Mouse (Mus musculus) liver, embryonic 15.5 days (tissue): ENCODE data around the gene Inmt. TPM values are rescaled to one million over a fixed set of nuclear protein-coding genes. Genes with fewer than 3 reads are reported as not detected.

Experiments
- ATAC-seq: fragments of 200-750 bp; cut with Nextera tagmentation; 2 replicates; pipeline ENCODE4 v1.8.0; 2017; ENCODE audit warnings: moderate number of reproducible peaks, mild to moderate bottlenecking, moderate library complexity; ENCODE audit not compliant: insufficient read depth
- H3K27ac ChIP-seq: fragments of 300-500 bp; sonication (generic); replicated peaks from 2 replicates; pipeline ENCODE4 v1.5.1; 2015; ENCODE audit warnings: mild to moderate bottlenecking, inconsistent platforms
- H3K27me3 ChIP-seq: fragments of 300-500 bp; sonication (generic); 2 replicates; pipeline ENCODE4 v1.6.1; 2015; ENCODE audit warnings: mild to moderate bottlenecking, inconsistent platforms
- H3K36me3 ChIP-seq: fragments of 300-500 bp; sonication (generic); replicated peaks from 2 replicates; pipeline ENCODE4 v1.6.1; 2015; ENCODE audit warnings: moderate library complexity, mild to moderate bottlenecking, inconsistent platforms
- H3K4me1 ChIP-seq: fragments of 300-500 bp; sonication (generic); replicated peaks from 2 replicates; pipeline ENCODE4 v1.6.1; 2015; ENCODE audit warnings: inconsistent platforms
- H3K4me2 ChIP-seq: fragments of 300-500 bp; sonication (generic); 2 replicates; pipeline ENCODE4 v1.6.1; 2015; ENCODE audit warnings: moderate library complexity, mild to moderate bottlenecking, inconsistent platforms
- H3K4me3 ChIP-seq: fragments of 300-500 bp; sonication (generic); replicated peaks from 2 replicates; pipeline ENCODE4 v1.5.1; 2015; ENCODE audit warnings: mild to moderate bottlenecking, inconsistent platforms
- H3K9ac ChIP-seq: fragments of 300-500 bp; sonication (generic); 2 replicates; pipeline ENCODE4 v1.6.1; 2015; ENCODE audit warnings: moderate library complexity, mild to moderate bottlenecking, inconsistent platforms
- H3K9me3 ChIP-seq: fragments of 300-500 bp; sonication (generic); replicated peaks from 2 replicates; pipeline ENCODE4 v1.6.1; 2016; ENCODE audit warnings: inconsistent platforms
- WGBS: fragments of 180-500 bp; shearing (Covaris S2); methylation state at CpG from one replicate; pipeline ENCODE4 v1.1.7; 2015; ENCODE audit warnings: mixed read lengths; ENCODE audit not compliant: insufficient replicate concordance; 5-methylcytosine and 5-hydroxymethylcytosine counted together
- polyA plus RNA-seq: library from polyadenylated mRNA; unstranded; fragments of >200 nt; fragmentation: Nextera tagmentation; extraction: Ambion mirVana; gene quantifications from 2 replicates; pipeline ENCODE4 v1.2.1, GENCODE M21; 2015

Inmt gene
- polyA plus RNA-seq, 1 experiment from 2014 or later: 0.16 TPM

- WGBS: 54% methylated on average over 6 of the region's 6 CpGs
Measured at GRCm38 (mm10) chr6:55130631-55131030, 44.2 kb downstream of the Inmt start.

GRCm38 (mm10) chr6:55128391-55128790 lies 46.5 kb downstream of the Inmt start:
- Histone ChIP-seq H3K9me3 (no peaks in the 10 kb centered on the region), H3K36me3 (no peaks in the 10 kb centered on the region), H3K4me1 (no peaks in the 10 kb centered on the region), H3K27ac (no peak overlapping the region), H3K27me3 (no peaks in the 10 kb centered on the region), H3K4me2 (no peak overlapping the region), H3K9ac (no peak overlapping the region), H3K4me3 (no peak overlapping the region)
- ATAC-seq: no peak

More at GRCm38 (mm10) chr6:55130631-55131030, 44.2 kb downstream of the Inmt start:
- Histone ChIP-seq H3K4me2 (no peak overlapping the region), H3K36me3 (no peaks in the 10 kb centered on the region), H3K4me3 (no peak overlapping the region), H3K4me1 (no peaks in the 10 kb centered on the region), H3K9me3 (no peaks in the 10 kb centered on the region), H3K27ac (no peak overlapping the region), H3K9ac (no peak overlapping the region), H3K27me3 (no peaks in the 10 kb centered on the region)
- no peak for ATAC-seq

DNA sequence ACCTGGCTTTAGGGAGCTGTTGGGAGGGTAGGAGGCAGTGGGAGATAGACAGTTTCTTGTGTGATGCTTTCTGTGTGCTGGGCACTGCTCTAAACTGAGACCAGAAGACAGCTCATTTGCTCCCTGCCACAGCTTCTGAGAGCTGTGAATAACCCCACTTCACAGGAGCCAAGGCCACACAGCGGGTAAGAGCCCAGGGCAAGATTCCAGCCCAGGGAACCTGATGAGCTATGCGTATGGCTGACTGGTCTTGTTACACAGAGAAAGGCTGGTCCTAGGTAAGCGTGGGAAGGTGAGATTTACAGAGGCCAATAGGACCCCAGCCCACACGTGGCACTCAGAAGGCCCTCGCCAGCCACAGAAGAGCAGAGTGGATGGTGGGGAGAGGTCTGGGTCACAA lies 48.3 kb downstream of the Inmt start:
- ATAC-seq: no peak
- no peak overlapping the region for H3K4me2 ChIP-seq
- H3K9me3 ChIP-seq: no peaks in the 10 kb centered on the region
- H3K9ac ChIP-seq: no peak overlapping the region
- H3K4me1 ChIP-seq: no peaks in the 10 kb centered on the region
- WGBS: 65% methylated on average over 5 of the region's 5 CpGs
- H3K4me3 ChIP-seq: no peak overlapping the region
- H3K27ac ChIP-seq: no peak overlapping the region
- H3K27me3 ChIP-seq: peaks cover 3% of the 10 kb centered on the region; the same call in 1 of the 2 replicates
- H3K36me3 ChIP-seq: no peaks in the 10 kb centered on the region

DNA sequence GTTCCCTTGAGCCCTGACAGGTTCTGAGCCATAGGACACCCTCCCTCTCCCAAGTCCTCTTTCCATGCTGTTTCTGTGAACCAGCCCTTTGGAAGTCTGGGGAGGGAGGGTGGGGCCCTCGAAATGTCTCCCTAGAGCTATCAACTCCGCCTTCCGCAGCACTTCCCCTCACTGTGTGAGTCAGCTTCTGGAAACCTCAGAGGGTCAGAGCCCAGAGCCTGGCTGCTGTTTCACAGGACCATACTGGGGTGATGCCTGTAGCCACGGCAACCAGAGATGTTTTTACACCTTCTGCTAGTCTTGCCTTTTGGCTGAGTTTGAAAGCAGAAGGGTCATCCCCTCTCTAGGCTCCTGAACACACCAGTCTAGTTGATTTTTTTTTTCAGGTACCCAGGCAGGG lies 51.8 kb downstream of the Inmt start:
- H3K27me3 ChIP-seq: peaks cover 32% of the 10 kb centered on the region
- no peaks in the 10 kb centered on the region for H3K36me3 ChIP-seq
- H3K4me3 ChIP-seq: no peak overlapping the region
- no peaks in the 10 kb centered on the region for H3K9me3 ChIP-seq
- H3K27ac ChIP-seq: no peak overlapping the region
- 13% methylated on average over 4 of the region's 4 CpGs for WGBS
- H3K4me1 ChIP-seq: no peaks in the 10 kb centered on the region
- no peak overlapping the region for H3K4me2 ChIP-seq
- H3K9ac ChIP-seq: no peak overlapping the region
- ATAC-seq: no peak

Other genes starting within 250 kb of the Inmt start
- 2.2 and 3.0 TPM in 2 replicates for gene Nod1, start 202.4 kb downstream of the Inmt start, polyA plus RNA-seq
- gene Ggct, start 182.1 kb downstream of the Inmt start, polyA plus RNA-seq: 3.0 and 4.0 TPM in 2 replicates
- gene Gars, start 137.0 kb downstream of the Inmt start, polyA plus RNA-seq: 100 TPM in 2 replicates
- gene Crhr2, start 42.0 kb downstream of the Inmt start, polyA plus RNA-seq: 0.73 and 0.83 TPM in 2 replicates
- gene Mindy4, start 28.3 kb upstream of the Inmt start, polyA plus RNA-seq: 1.0 and 1.3 TPM in 2 replicates
- 75.8 and 85.1 TPM in 2 replicates for gene Aqp1, start 161.4 kb upstream of the Inmt start, polyA plus RNA-seq
- gene Ghrhr, start 201.3 kb upstream of the Inmt start, polyA plus RNA-seq: 0.08 TPM in 1 of 2 replicates, not detected in the other